Mouse (Mus musculus): ENCODE results near the gene Slc43a1. TPM values are rescaled to one million over a fixed set of nuclear protein-coding genes. Genes with fewer than 3 reads are reported as not detected.

The Slc43a1 gene
- polyA plus RNA-seq, 1 experiment = 2.0 TPM

GRCm38 (mm10) chr2:84883530-84883929, 44.9 kb downstream of the Slc43a1 start:
- Histone ChIP-seq H3ac (ENCODE audit: control insufficient read depth, insufficient read length) (no peak overlapping the region), H3K27me3 (ENCODE audit: control insufficient read depth, insufficient read depth, insufficient read length) (peaks cover 34% of the 10 kb centered on the region)

GRCm38 (mm10) chr2:84883942-84884341, 45.3 kb downstream of the Slc43a1 start:
- Histone ChIP-seq H3K27me3 (ENCODE audit: control insufficient read depth, insufficient read depth, insufficient read length) (peaks cover 34% of the 10 kb centered on the region), H3K4me3 (no peak overlapping the region), H3K36me3 (ENCODE audit: control insufficient read depth, insufficient read depth) (no peaks in the 10 kb centered on the region), H3K79me2 (ENCODE audit: control insufficient read depth, insufficient read depth) (no peaks in the 10 kb centered on the region), H3ac (ENCODE audit: control insufficient read depth, insufficient read length) (no peak overlapping the region), H3K4me2 (ENCODE audit: low read depth) (no peak overlapping the region)
- TF ChIP-seq POLR2A (IDR thresholded peaks at IDR 0.05; ENCODE audit: insufficient read length, low read depth) (no peak), REST (IDR thresholded peaks at IDR 0.05; ENCODE audit: insufficient read depth, insufficient read length) (no peak), MYOG (IDR thresholded peaks at IDR 0.05; ENCODE audit: control insufficient read depth in 1 of 3, insufficient read depth in 1 of 3, insufficient read length in 2 of 3, low read depth in 2 of 3) (no peak), USF1 (IDR thresholded peaks at IDR 0.05; ENCODE audit: low read depth) (no peak), MYOD1 (IDR thresholded peaks at IDR 0.05; ENCODE audit: control insufficient read depth in 1 of 3, insufficient read length in 2 of 3, low read depth in 2 of 3) (no peak), TCF12 (IDR thresholded peaks at IDR 0.05; ENCODE audit: insufficient read depth, poor library complexity, severe bottlenecking) (no peak), MAX (IDR thresholded peaks at IDR 0.05; ENCODE audit: low read depth) (no peak), E2F4 (IDR thresholded peaks at IDR 0.05; ENCODE audit: insufficient read depth) (no peak), CEBPB (IDR thresholded peaks at IDR 0.05; ENCODE audit: insufficient read depth, poor library complexity, severe bottlenecking) (no peak), POLR2AphosphoS2 (IDR thresholded peaks at IDR 0.05; ENCODE audit: insufficient read length, low read depth) (no peak), SRF (IDR thresholded peaks at IDR 0.05; ENCODE audit: control insufficient read depth, insufficient read length, low read depth) (no peak), TCF3 (IDR thresholded peaks at IDR 0.05; ENCODE audit: insufficient read length, low read depth) (no peak)

More at GRCm38 (mm10) chr2:84883530-84883929, 44.9 kb downstream of the Slc43a1 start:
- Histone ChIP-seq H3K4me2 (ENCODE audit: low read depth) (no peak overlapping the region), H3K79me2 (ENCODE audit: control insufficient read depth, insufficient read depth) (no peaks in the 10 kb centered on the region), H3K36me3 (ENCODE audit: control insufficient read depth, insufficient read depth) (no peaks in the 10 kb centered on the region), H3K4me3 (no peak overlapping the region)
- no peak for TF ChIP-seq TCF3 (IDR thresholded peaks at IDR 0.05; ENCODE audit: insufficient read length, low read depth)

- H3K27me3 ChIP-seq (ENCODE audit: control insufficient read depth, insufficient read depth, insufficient read length) = peaks cover 34% of the 10 kb centered on the region
- no peaks in the 10 kb centered on the region for H3K36me3 ChIP-seq (ENCODE audit: control insufficient read depth, insufficient read depth)
- no peaks in the 10 kb centered on the region for H3K79me2 ChIP-seq (ENCODE audit: control insufficient read depth, insufficient read depth)
- no peak overlapping the region for H3ac ChIP-seq (ENCODE audit: control insufficient read depth, insufficient read length)
- no peak overlapping the region for H3K4me3 ChIP-seq
- TF ChIP-seq MYOD1 (IDR thresholded peaks at IDR 0.05; ENCODE audit: control insufficient read depth in 1 of 3, insufficient read length in 2 of 3, low read depth in 2 of 3) (no peak), USF1 (IDR thresholded peaks at IDR 0.05; ENCODE audit: low read depth) (no peak), TCF3 (IDR thresholded peaks at IDR 0.05; ENCODE audit: insufficient read length, low read depth) (no peak), POLR2A (IDR thresholded peaks at IDR 0.05; ENCODE audit: insufficient read length, low read depth) (no peak), CEBPB (IDR thresholded peaks at IDR 0.05; ENCODE audit: insufficient read depth, poor library complexity, severe bottlenecking) (no peak), POLR2AphosphoS2 (IDR thresholded peaks at IDR 0.05; ENCODE audit: insufficient read length, low read depth) (no peak), MAX (IDR thresholded peaks at IDR 0.05; ENCODE audit: low read depth) (no peak), REST (IDR thresholded peaks at IDR 0.05; ENCODE audit: insufficient read depth, insufficient read length) (no peak), MYOG (IDR thresholded peaks at IDR 0.05; ENCODE audit: control insufficient read depth in 1 of 3, insufficient read depth in 1 of 3, insufficient read length in 2 of 3, low read depth in 2 of 3) (no peak), SRF (IDR thresholded peaks at IDR 0.05; ENCODE audit: control insufficient read depth, insufficient read length, low read depth) (no peak), TCF12 (IDR thresholded peaks at IDR 0.05; ENCODE audit: insufficient read depth, poor library complexity, severe bottlenecking) (no peak), E2F4 (IDR thresholded peaks at IDR 0.05; ENCODE audit: insufficient read depth) (no peak)
- no peak overlapping the region for H3K4me2 ChIP-seq (ENCODE audit: low read depth)
Observed at GRCm38 (mm10) chr2:84884611-84885010, 46.0 kb downstream of the Slc43a1 start.

- TF ChIP-seq TCF12 (IDR thresholded peaks at IDR 0.05; ENCODE audit: insufficient read depth, poor library complexity, severe bottlenecking) (no peak), POLR2A (IDR thresholded peaks at IDR 0.05; ENCODE audit: insufficient read length, low read depth) (no peak), E2F4 (IDR thresholded peaks at IDR 0.05; ENCODE audit: insufficient read depth) (no peak), USF1 (IDR thresholded peaks at IDR 0.05; ENCODE audit: low read depth) (no peak), MYOG (IDR thresholded peaks at IDR 0.05; ENCODE audit: control insufficient read depth in 1 of 3, insufficient read depth in 1 of 3, insufficient read length in 2 of 3, low read depth in 2 of 3) (no peak), POLR2AphosphoS2 (IDR thresholded peaks at IDR 0.05; ENCODE audit: insufficient read length, low read depth) (no peak), CEBPB (IDR thresholded peaks at IDR 0.05; ENCODE audit: insufficient read depth, poor library complexity, severe bottlenecking) (no peak), TCF3 (IDR thresholded peaks at IDR 0.05; ENCODE audit: insufficient read length, low read depth) (no peak), MAX (IDR thresholded peaks at IDR 0.05; ENCODE audit: low read depth) (no peak), SRF (IDR thresholded peaks at IDR 0.05; ENCODE audit: control insufficient read depth, insufficient read length, low read depth) (no peak), REST (IDR thresholded peaks at IDR 0.05; ENCODE audit: insufficient read depth, insufficient read length) (no peak), MYOD1 (IDR thresholded peaks at IDR 0.05; ENCODE audit: control insufficient read depth in 1 of 3, insufficient read length in 2 of 3, low read depth in 2 of 3) (no peak)
- Histone ChIP-seq H3K4me3 (no peak overlapping the region), H3K4me2 (ENCODE audit: low read depth) (no peak overlapping the region)
Observed at GRCm38 (mm10) chr2:84885084-84886055, 46.7 kb downstream of the Slc43a1 start.

More at GRCm38 (mm10) chr2:84885084-84886055, 46.7 kb downstream of the Slc43a1 start:
- peaks cover 28% of the 10 kb centered on the region for H3K27me3 ChIP-seq (ENCODE audit: control insufficient read depth, insufficient read depth, insufficient read length)
- H3ac ChIP-seq (ENCODE audit: control insufficient read depth, insufficient read length) = no peak overlapping the region
- no peaks in the 10 kb centered on the region for H3K36me3 ChIP-seq (ENCODE audit: control insufficient read depth, insufficient read depth)
- H3K79me2 ChIP-seq (ENCODE audit: control insufficient read depth, insufficient read depth) = no peaks in the 10 kb centered on the region
